Mouse (Mus musculus) forelimb bud, embryonic 11.5 days (tissue): ENCODE measurements at regions not wholly inside any gene's neighbourhood (a gene's known extent, or its start where the extent isn't known, plus 50 kb on each side); places are given as distances from the start of the nearest gene placed in this dataset.

Experiments used
- DNase-seq: peaks from one replicate; pipeline ENCODE4 v3.0.0-alpha.2; 2012; ENCODE audit warnings: low read depth, low spot score

DNA sequence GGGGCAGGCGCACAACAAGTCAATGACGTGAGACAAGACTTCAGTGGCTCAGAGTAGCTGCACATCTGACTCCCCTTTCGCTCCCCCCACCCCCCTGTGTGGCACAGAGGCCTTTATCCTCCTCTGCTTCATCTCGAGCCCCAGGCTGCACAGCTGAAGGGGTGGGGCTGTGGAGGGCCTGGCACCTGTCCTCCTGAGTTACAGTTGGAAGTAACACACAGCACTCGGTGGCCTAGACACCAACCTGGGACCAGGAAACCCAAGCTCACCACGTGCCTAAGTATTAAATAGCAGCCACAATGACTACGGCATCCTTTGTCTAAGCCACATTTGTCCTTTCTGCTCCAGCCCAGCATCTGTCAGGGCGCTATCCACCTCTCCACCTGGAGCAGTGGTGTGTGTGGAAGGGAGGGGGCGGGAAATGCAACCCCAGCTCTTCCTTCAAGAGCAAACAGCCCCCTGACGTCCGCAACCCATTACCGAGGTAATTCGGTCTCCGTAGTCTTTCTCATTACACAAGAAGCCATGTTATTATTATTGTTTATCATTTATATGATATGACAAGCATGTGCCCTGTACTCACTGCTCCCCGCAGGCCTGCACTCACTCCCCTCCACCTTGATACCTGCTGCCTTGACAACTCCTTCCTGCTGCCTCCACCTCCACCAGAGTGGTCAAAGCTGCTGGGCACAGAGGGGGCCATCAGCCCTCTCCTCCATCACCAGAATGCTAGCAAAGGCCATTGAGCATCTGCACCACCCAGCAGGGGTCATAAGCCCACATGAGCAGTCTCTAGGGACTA lies 73.7 kb upstream of the Igsf21 start:
- DNase-seq: no peak

DNA sequence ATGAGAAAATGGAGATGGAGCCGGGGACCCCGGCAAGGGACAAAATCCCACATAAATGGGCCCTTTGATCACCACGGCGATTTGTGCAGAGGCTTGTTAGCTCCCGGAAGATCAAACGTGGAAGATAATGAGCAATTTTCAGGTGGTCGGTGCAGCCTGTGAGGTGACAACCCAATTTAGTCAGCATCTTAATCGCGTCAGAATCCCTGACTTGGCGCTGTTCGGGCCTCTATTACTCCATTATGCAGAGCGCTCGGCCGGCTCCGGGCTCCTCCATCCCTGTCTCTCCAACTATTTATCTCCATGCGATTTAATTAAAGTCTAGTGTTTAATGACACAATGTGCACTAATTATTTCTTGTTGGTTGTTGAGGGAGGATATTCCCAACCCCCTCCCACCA lies 66.1 kb upstream of the Igsf21 start:
- no peak for DNase-seq

DNA sequence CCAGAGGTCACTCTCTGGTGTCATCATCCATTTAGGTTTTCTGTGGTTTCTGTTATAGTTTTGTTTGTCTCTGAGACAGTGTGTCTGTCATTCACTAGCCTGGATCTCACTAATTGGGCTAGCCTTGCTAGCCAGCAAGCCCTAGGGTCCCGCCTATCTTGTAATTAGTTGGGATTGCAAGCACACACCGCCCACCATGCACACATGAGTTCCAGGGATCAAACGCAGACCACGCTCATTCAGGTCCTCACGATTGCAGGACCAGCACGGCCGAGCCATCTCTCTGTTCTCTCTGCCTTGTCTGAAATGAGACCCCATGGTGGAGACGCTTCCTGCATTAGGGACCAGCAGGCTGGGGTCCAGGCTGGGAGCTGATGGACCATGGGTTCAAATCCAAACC lies 60.9 kb upstream of the Igsf21 start:
- no peak for DNase-seq

DNA sequence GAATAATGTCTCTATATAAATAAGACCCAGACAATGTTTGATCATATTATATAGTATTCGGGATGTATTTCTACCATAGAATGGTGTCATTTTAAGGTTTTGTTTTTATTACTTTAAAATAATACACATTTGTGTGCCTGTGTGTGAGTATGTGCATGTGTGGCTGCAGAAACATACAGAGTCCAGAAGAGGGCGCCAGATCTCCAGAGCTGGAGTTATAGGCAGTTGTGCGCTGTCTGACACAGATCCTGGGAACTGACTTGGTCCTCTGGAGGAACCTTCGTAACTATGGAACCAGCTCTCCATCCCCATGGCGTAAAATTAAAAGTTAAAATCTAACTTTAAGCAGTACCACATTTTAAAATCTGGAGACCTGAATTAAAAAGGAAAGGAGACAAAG lies 58.4 kb upstream of the Igsf21 start:
- DNase-seq: no peak

DNA sequence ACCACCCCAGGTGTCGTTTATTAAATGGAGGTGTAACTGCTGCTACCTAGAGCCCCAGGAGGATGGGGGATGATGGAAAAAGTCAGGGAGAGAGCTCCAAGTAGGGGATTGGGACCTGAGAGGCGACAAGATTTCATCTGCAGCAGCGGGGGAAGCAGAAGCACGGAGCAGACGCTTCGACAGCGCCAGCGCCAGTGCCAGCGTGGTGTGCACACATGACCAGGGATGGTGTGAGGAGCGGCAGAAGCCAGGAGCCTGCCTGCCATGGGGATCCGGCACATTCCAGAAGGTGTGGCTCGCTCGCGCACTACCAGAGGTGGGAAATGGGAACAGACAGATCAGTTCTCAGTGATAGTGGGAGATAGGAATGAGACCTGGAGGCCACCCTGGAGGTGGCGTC lies 55.1 kb upstream of the Igsf21 start:
- no peak for DNase-seq

DNA sequence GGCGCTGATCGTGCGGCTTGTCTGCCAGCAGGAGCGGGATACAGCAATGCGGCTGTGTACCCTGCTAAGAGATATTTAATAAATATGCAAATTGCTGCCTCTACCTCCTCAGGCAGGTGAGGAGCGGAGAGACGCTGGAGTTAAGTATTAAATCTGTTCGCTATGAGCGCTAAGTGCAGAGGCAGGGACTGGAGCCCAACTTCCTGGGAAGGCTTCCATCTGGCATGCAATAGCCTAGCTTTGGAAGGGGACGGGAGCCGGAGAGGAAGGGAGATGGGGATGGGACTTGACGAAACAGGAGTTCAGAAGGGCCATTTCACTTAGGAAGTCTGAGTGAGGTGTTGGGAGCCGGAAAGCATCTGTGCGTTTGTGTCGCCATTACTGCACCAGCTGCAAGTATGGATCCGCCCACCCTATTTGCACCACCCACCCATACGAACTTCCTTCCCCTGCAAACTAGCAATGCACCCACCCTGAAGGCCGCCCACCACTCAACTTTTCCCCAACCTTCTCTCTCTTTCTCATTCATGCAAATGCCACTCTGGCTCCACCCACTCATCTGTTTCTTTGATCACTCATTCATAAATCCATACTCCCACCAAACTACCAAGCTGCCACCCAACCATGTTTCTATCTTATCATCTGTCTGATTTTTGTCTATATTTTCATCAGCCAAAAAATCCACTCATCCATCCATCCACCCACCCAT lies 51.5 kb upstream of the Igsf21 start:
- DNase-seq: no peak
